Mouse (Mus musculus) liver, embryonic 14.5 days (tissue): ENCODE data around the gene Ubxn7. TPM values are rescaled to one million over a fixed set of nuclear protein-coding genes. Genes with fewer than 3 reads are reported as not detected.

Experiments
- ATAC-seq: fragments of 200-750 bp; cut with Nextera tagmentation; 2 replicates; pipeline ENCODE4 v1.8.0; 2017; ENCODE audit warnings: moderate number of reproducible peaks, mild to moderate bottlenecking, moderate library complexity; ENCODE audit not compliant: insufficient read depth
- DNase-seq, 3 experiments: peaks; one replicate each; pipeline ENCODE4 v3.0.0-alpha.2; 2012 to 2013; ENCODE audit warnings: low read depth in 3 of 3, low spot score in 3 of 3
- H3K27ac ChIP-seq: fragments of 300-500 bp; sonication (generic); 2 replicates; pipeline ENCODE4 v1.5.1; 2014; ENCODE audit warnings: moderate library complexity, mild to moderate bottlenecking, control low read depth, inconsistent platforms
- H3K27me3 ChIP-seq: fragments of 300-500 bp; sonication (generic); 2 replicates; pipeline ENCODE4 v1.6.1; 2014; ENCODE audit warnings: mild to moderate bottlenecking, low read length, moderate library complexity; ENCODE audit not compliant: control insufficient read depth, insufficient read depth
- H3K36me3 ChIP-seq: fragments of 300-500 bp; sonication (generic); replicated peaks from 2 replicates; pipeline ENCODE4 v1.6.1; 2014; ENCODE audit warnings: low read depth; ENCODE audit not compliant: control insufficient read depth, insufficient read depth
- H3K4me1 ChIP-seq, 2 experiments: fragments of 200-500 bp in 1 of 2; fragments of 300-500 bp in 1 of 2; sonication (generic) in 1 of 2; replicated peaks; 2 replicates each; pipeline ENCODE4 v1.6.1; 2012 to 2014; ENCODE audit warnings: antibody characterized with exemption in 1 of 2, inconsistent platforms in 1 of 2, low read length in 1 of 2; ENCODE audit not compliant: control insufficient read depth in 2 of 2, insufficient read depth in 2 of 2
- H3K4me2 ChIP-seq: fragments of 300-500 bp; sonication (generic); 2 replicates; pipeline ENCODE4 v1.6.1; 2014; ENCODE audit warnings: low read depth, mild to moderate bottlenecking, control low read depth, moderate library complexity
- H3K4me3 ChIP-seq, 2 experiments: fragments of 200-500 bp in 1 of 2; fragments of 300-500 bp in 1 of 2; sonication (generic) in 1 of 2; 2 replicates each; pipeline ENCODE4 v1.5.1; 2012 to 2014; ENCODE audit warnings: low read depth in 2 of 2, low read length in 2 of 2, mild to moderate bottlenecking in 2 of 2, control low read depth in 1 of 2, inconsistent platforms in 1 of 2, moderate library complexity in 1 of 2; ENCODE audit not compliant: insufficient read depth in 1 of 2
- H3K9ac ChIP-seq: fragments of 300-500 bp; sonication (generic); replicated peaks from 2 replicates; pipeline ENCODE4 v1.6.1; 2014; ENCODE audit warnings: mild to moderate bottlenecking, control low read depth, moderate library complexity
- H3K9me3 ChIP-seq: fragments of 300-500 bp; sonication (generic); 2 replicates; pipeline ENCODE4 v1.6.1; 2016; ENCODE audit warnings: low read length, mixed read lengths; ENCODE audit not compliant: control insufficient read depth
- CTCF ChIP-seq: IDR thresholded peaks from 2 replicates; pipeline ENCODE4 v1.5.1; 2016; ENCODE audit warnings: antibody characterized with exemption, low read depth, control low read depth
- EP300 ChIP-seq: IDR thresholded peaks from 2 replicates; pipeline ENCODE4 v1.6.1; 2016; ENCODE audit warnings: antibody characterized with exemption, low read depth
- WGBS: fragments of 180-500 bp; shearing (Covaris S2); extraction: QIAGEN DNeasy Blood & Tissue Kit; methylation state at CpG from one replicate; pipeline ENCODE4 v1.1.7; 2014; ENCODE audit not compliant: insufficient replicate concordance; 5-methylcytosine and 5-hydroxymethylcytosine counted together
- polyA plus RNA-seq, 2 experiments: library from polyadenylated mRNA; depleted of rRNA in 1 of 2; stranded (reverse) in 1 of 2; unstranded in 1 of 2; fragments of >200 nt; fragmentation: Nextera tagmentation in 1 of 2; extraction: Ambion mirVana in 1 of 2; gene quantifications; 2 replicates each; pipeline versions ENCODE4 v1.2.1 to v1.2.3; 2012 to 2014

Gene Ubxn7
- polyA plus RNA-seq, 2 experiments = 5.1 to 5.4 TPM

- WGBS = 66% methylated on average over 2 of the region's 2 CpGs
- no peak overlapping the region for H3K27ac ChIP-seq
- TF ChIP-seq CTCF = no peak
- TF ChIP-seq EP300 = no peak
- H3K27me3 ChIP-seq = no peaks in the 10 kb centered on the region
- no peaks in the 10 kb centered on the region for H3K4me1 ChIP-seq
- H3K4me3 ChIP-seq = no peak overlapping the region
- ATAC-seq (no peak), DNase-seq (no peak)
- no peaks in the 10 kb centered on the region for H3K9me3 ChIP-seq
- H3K9ac ChIP-seq = no peak overlapping the region
- H3K36me3 ChIP-seq = no peaks in the 10 kb centered on the region; the same call in none of the 2 replicates
- H3K4me2 ChIP-seq = no peak overlapping the region
Measured at GRCm38 (mm10) chr16:32363530-32363929, 31.5 kb downstream of the Ubxn7 start.

- no peak overlapping the region for H3K9ac ChIP-seq
- no peak overlapping the region for H3K27ac ChIP-seq
- ATAC-seq (no peak), DNase-seq (no peak)
- no peak overlapping the region for H3K4me2 ChIP-seq
- H3K4me1 ChIP-seq = no peaks in the 10 kb centered on the region
- WGBS = 69% methylated on average over 4 of the region's 4 CpGs
- TF ChIP-seq CTCF = peak; percentile 47; the same call in 1 of the 2 replicates
- TF ChIP-seq EP300 = no peak
- no peak overlapping the region for H3K4me3 ChIP-seq
- H3K9me3 ChIP-seq = no peaks in the 10 kb centered on the region
- no peaks in the 10 kb centered on the region for H3K27me3 ChIP-seq
- peaks cover 3% of the 10 kb centered on the region for H3K36me3 ChIP-seq
Measured at GRCm38 (mm10) chr16:32371351-32371750, 39.3 kb downstream of the Ubxn7 start.

- WGBS = 83% methylated on average over 2 of the region's 2 CpGs
- ATAC-seq (no peak), DNase-seq (no peak)
- H3K9me3 ChIP-seq = no peaks in the 10 kb centered on the region
- H3K4me1 ChIP-seq = no peaks in the 10 kb centered on the region
- H3K4me3 ChIP-seq = no peak overlapping the region
- no peak for TF ChIP-seq EP300
- no peak for TF ChIP-seq CTCF
- H3K4me2 ChIP-seq = no peak overlapping the region
- no peak overlapping the region for H3K27ac ChIP-seq
- H3K9ac ChIP-seq = no peak overlapping the region
- H3K27me3 ChIP-seq = no peaks in the 10 kb centered on the region
- peaks cover 47% of the 10 kb centered on the region for H3K36me3 ChIP-seq
Measured at GRCm38 (mm10) chr16:32379575-32379974, 47.5 kb downstream of the Ubxn7 start.

GRCm38 (mm10) chr16:32382901-32383300 lies 50.8 kb downstream of the Ubxn7 start:
- ATAC-seq (no peak), DNase-seq (no peak)
- TF ChIP-seq CTCF (no peak), EP300 (no peak)
- Histone ChIP-seq H3K9ac (no peak overlapping the region), H3K4me2 (no peak overlapping the region), H3K9me3 (no peaks in the 10 kb centered on the region), H3K27ac (no peak overlapping the region), H3K4me1 (peaks cover 0 to 2% of the 10 kb centered on the region in 2 experiments; a peak in 1 of 4 replicates), H3K36me3 (peaks cover 51% of the 10 kb centered on the region), H3K27me3 (no peaks in the 10 kb centered on the region), H3K4me3 (no peak overlapping the region)

- Histone ChIP-seq H3K27me3 (no peaks in the 10 kb centered on the region), H3K9ac (no peak overlapping the region), H3K4me3 (no peak overlapping the region), H3K4me1 (peaks cover 2 to 4% of the 10 kb centered on the region in 2 experiments; a peak in 3 of 4 replicates), H3K9me3 (no peaks in the 10 kb centered on the region), H3K27ac (no peak overlapping the region), H3K4me2 (no peak overlapping the region), H3K36me3 (peaks cover 35% of the 10 kb centered on the region)
- 32% methylated on average over 2 of the region's 2 CpGs for WGBS
- TF ChIP-seq EP300 = no peak
- no peak for TF ChIP-seq CTCF
- DNase-seq = no peak
- no peak for ATAC-seq
Measured at GRCm38 (mm10) chr16:32384885-32385284, 52.8 kb downstream of the Ubxn7 start.
